In the genomic region with DNA sequence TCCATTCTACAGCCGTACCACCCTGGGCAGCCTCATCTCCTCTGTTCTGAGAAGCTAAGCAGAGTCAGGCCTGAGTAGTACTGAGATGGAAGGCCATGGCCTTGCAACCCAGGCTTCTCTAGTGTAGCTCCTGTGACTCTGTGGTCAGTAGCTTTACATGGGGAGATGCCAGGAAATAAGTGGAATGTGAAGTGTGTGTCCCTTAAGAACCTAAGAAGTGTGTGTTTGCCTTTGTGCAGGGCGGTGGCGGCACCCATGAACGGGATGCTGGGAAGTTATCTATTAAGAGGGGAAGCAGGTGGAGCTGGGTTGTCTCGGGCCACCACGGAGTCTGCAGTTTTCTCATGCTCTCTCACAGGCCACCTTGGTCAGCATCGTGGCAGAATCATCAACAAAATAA, we compare ENCODE assay signal across 12 mouse cellular contexts.
"Had no signal": no experiment of that assay in that cellular context is flagged by ENCODE, and none has a peak within 500 bp of the region (broad histone marks: within the 10 kb centered on the region; RNA-seq: fewer than 3 reads in every experiment).

No protein-coding gene starts in this region.

- H3K9me3 ChIP-seq: lung, embryonic 15.5 days had no signal

- H3K4me3 ChIP-seq: layer of hippocampus, adult 2 months; liver, embryonic 13.5 days; lung, embryonic 15.5 days had no signal

- ATAC-seq: intestine, embryonic 16.5 days had no signal

- H3K27ac ChIP-seq: kidney, postnatal 0 days; layer of hippocampus, adult 2 months; liver, embryonic 13.5 days; lung, embryonic 15.5 days had no signal

- H3K27me3 ChIP-seq: liver, embryonic 13.5 days; lung, embryonic 15.5 days had no signal

- DNase-seq: kidney, adult 18-20 months; kidney, adult 9 months; kidney, postnatal 25 days; layer of hippocampus, adult 9-11 months; liver, embryonic 13.5 days; midbrain, embryonic 14.5 days; thymus, adult 18-20 months; thymus, postnatal 4 days had no signal
